Mouse (Mus musculus) limb, embryonic 14.5 days (tissue): ENCODE data around the gene Prokr1. TPM values are rescaled to one million over a fixed set of nuclear protein-coding genes. Genes with fewer than 3 reads are reported as not detected.

Experiments used
- ATAC-seq: fragments of 200-750 bp; cut with Nextera tagmentation; 2 replicates; pipeline ENCODE4 v1.8.0; 2017; ENCODE audit warnings: low read depth, moderate number of reproducible peaks, moderate TSS enrichment; ENCODE audit not compliant: low FRiP score
- DNase-seq: peaks from one replicate; pipeline ENCODE4 v3.0.0-alpha.2; 2015; ENCODE audit warnings: low spot score
- H3K27ac ChIP-seq: fragments of 300-500 bp; sonication (generic); replicated peaks from 2 replicates; pipeline ENCODE4 v1.5.1; 2014; ENCODE audit warnings: low read depth, mild to moderate bottlenecking, low read length, moderate library complexity, mixed read lengths
- H3K27me3 ChIP-seq: fragments of 300-500 bp; sonication (generic); 2 replicates; pipeline ENCODE4 v1.6.1; 2014; ENCODE audit warnings: low read length, mixed read lengths; ENCODE audit not compliant: control insufficient read depth, insufficient read depth
- H3K36me3 ChIP-seq: fragments of 300-500 bp; sonication (generic); 2 replicates; pipeline ENCODE4 v1.6.1; 2014; ENCODE audit warnings: mild to moderate bottlenecking, low read length, moderate library complexity, mixed read lengths; ENCODE audit not compliant: control insufficient read depth, insufficient read depth
- H3K4me1 ChIP-seq: fragments of 300-500 bp; sonication (generic); 2 replicates; pipeline ENCODE4 v1.6.1; 2014; ENCODE audit warnings: antibody characterized with exemption, low read length, mixed read lengths; ENCODE audit not compliant: control insufficient read depth, insufficient read depth
- H3K4me2 ChIP-seq: fragments of 300-500 bp; sonication (generic); replicated peaks from 2 replicates; pipeline ENCODE4 v1.6.1; 2014; ENCODE audit warnings: low read depth, mild to moderate bottlenecking, low read length, moderate library complexity; ENCODE audit not compliant: severe bottlenecking
- H3K4me3 ChIP-seq: fragments of 300-500 bp; sonication (generic); replicated peaks from 2 replicates; pipeline ENCODE4 v1.5.1; 2014; ENCODE audit warnings: low read length
- H3K9ac ChIP-seq: fragments of 300-500 bp; sonication (generic); 2 replicates; pipeline ENCODE4 v1.6.1; 2014; ENCODE audit warnings: mild to moderate bottlenecking, low read depth, low read length, moderate library complexity; ENCODE audit not compliant: severe bottlenecking
- H3K9me3 ChIP-seq: fragments of 300-500 bp; sonication (generic); 2 replicates; pipeline ENCODE4 v1.6.1; 2016; ENCODE audit warnings: low read length; ENCODE audit not compliant: control insufficient read depth
- POLR2A ChIP-seq: fragments of 200-500 bp; IDR thresholded peaks from 2 replicates; pipeline ENCODE4 v1.8.0; 2012; ENCODE audit warnings: inconsistent platforms, mild to moderate bottlenecking, moderate library complexity, borderline replicate concordance; ENCODE audit not compliant: insufficient read depth, insufficient read length; ENCODE audit errors: extremely low read depth
- WGBS: fragments of 180-500 bp; shearing (Covaris S2); extraction: QIAGEN DNeasy Blood & Tissue Kit; methylation state at CpG from one replicate; pipeline ENCODE4 v1.1.7; 2014; 5-methylcytosine and 5-hydroxymethylcytosine counted together
- polyA plus RNA-seq, 2 experiments: library from polyadenylated mRNA; depleted of rRNA in 1 of 2; stranded (reverse) in 1 of 2; unstranded in 1 of 2; fragments of >200 nt; fragmentation: Nextera tagmentation in 1 of 2; extraction: Ambion mirVana in 1 of 2; gene quantifications; 2 replicates each; pipeline versions ENCODE4 v1.2.1 to v1.2.3; 2012 to 2014

Prokr1 gene
- polyA plus RNA-seq, 2 experiments: 4.7 to 5.1 TPM

GRCm38 (mm10) chr6:87538376-87539270 lies 51.9 kb downstream of the Prokr1 start:
- H3K4me3 ChIP-seq: no peak overlapping the region
- ATAC-seq (no peak), DNase-seq (no peak)
- no peak for TF ChIP-seq POLR2A
- no peaks in the 10 kb centered on the region for H3K9me3 ChIP-seq
- H3K36me3 ChIP-seq: no peaks in the 10 kb centered on the region
- 0 out of 2 replicates have a peak, but pooled peaks cover 3% of the 10 kb centered on the region for H3K4me1 ChIP-seq
- H3K27me3 ChIP-seq: no peaks in the 10 kb centered on the region
- H3K27ac ChIP-seq: no peak overlapping the region
- H3K9ac ChIP-seq: no peak overlapping the region
- WGBS: 74% methylated on average over 15 of the region's 15 CpGs
- H3K4me2 ChIP-seq: no peak overlapping the region

- Histone ChIP-seq H3K4me1 (0 out of 2 replicates have a peak, but pooled peaks cover 4% of the 10 kb centered on the region), H3K4me2 (no peak overlapping the region), H3K9me3 (no peaks in the 10 kb centered on the region), H3K4me3 (no peak overlapping the region), H3K36me3 (no peaks in the 10 kb centered on the region), H3K9ac (no peak overlapping the region), H3K27me3 (no peaks in the 10 kb centered on the region), H3K27ac (no peak overlapping the region)
- no peak for ATAC-seq
- 61% methylated on average over 5 of the region's 5 CpGs for WGBS
- no peak for DNase-seq
- TF ChIP-seq POLR2A: no peak
Observed at GRCm38 (mm10) chr6:87537678-87538077, 52.9 kb downstream of the Prokr1 start.

- Histone ChIP-seq H3K27ac (no peak overlapping the region), H3K9me3 (no peaks in the 10 kb centered on the region), H3K9ac (no peak overlapping the region), H3K36me3 (no peaks in the 10 kb centered on the region), H3K4me3 (no peak overlapping the region), H3K4me1 (0 out of 2 replicates have a peak, but pooled peaks cover 4% of the 10 kb centered on the region), H3K27me3 (no peaks in the 10 kb centered on the region), H3K4me2 (no peak overlapping the region)
- 77% methylated on average over 8 of the region's 8 CpGs for WGBS
- ATAC-seq (no peak), DNase-seq (no peak)
- no peak for TF ChIP-seq POLR2A
Observed at GRCm38 (mm10) chr6:87536270-87536669, 54.3 kb downstream of the Prokr1 start.

GRCm38 (mm10) chr6:87535651-87536050 lies 54.9 kb downstream of the Prokr1 start:
- Histone ChIP-seq H3K27ac (no peak overlapping the region), H3K9ac (no peak overlapping the region), H3K4me2 (no peak overlapping the region), H3K27me3 (no peaks in the 10 kb centered on the region), H3K4me1 (0 out of 2 replicates have a peak, but pooled peaks cover 4% of the 10 kb centered on the region), H3K36me3 (no peaks in the 10 kb centered on the region), H3K9me3 (no peaks in the 10 kb centered on the region), H3K4me3 (no peak overlapping the region)
- TF ChIP-seq POLR2A: no peak
- DNase-seq (no peak), ATAC-seq (no peak)
- 68% methylated on average over 9 of the region's 9 CpGs for WGBS

- no peak for ATAC-seq
Observed at GRCm38 (mm10) chr6:87534855-87535575, 55.5 kb downstream of the Prokr1 start.

More at GRCm38 (mm10) chr6:87534855-87535575, 55.5 kb downstream of the Prokr1 start:
- Histone ChIP-seq H3K4me3 (no peak overlapping the region), H3K4me2 (no peak overlapping the region), H3K9ac (no peak overlapping the region), H3K9me3 (no peaks in the 10 kb centered on the region), H3K4me1 (0 out of 2 replicates have a peak, but pooled peaks cover 4% of the 10 kb centered on the region), H3K27me3 (no peaks in the 10 kb centered on the region), H3K36me3 (no peaks in the 10 kb centered on the region), H3K27ac (no peak overlapping the region)
- no peak for TF ChIP-seq POLR2A
- 75% methylated on average over 9 of the region's 9 CpGs for WGBS
- no peak for DNase-seq
